Mouse (Mus musculus): ENCODE results near the gene Tff1. TPM values are rescaled to one million over a fixed set of nuclear protein-coding genes. Genes with fewer than 3 reads are reported as not detected.

Gene Tff1
- polyA plus RNA-seq, 1 experiment from 2014 or later: not detected

DNA sequence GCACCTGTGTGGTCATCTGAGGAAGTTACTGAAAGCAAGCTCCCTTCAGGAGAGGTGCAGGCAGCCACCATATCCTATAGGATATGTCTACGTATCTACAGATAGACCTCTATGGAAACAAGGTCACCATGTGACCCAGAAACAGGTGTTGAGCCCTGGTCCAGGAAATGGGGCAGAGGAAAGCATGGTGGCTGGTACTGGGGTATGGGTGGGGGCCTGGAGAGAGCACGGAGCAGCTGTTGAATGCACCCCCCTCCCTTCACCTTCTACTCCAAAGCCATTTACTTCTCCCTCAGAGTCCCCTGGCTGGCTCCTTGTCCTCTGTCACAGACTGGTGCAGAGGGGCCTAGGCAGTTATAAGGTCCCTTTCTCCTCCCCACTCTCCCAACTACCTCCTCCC is 1.3 kb downstream of the Tff1 start:
- no peak for ATAC-seq (ENCODE audit: low FRiP score, low TSS enrichment)
- H3K4me2 ChIP-seq (replicated peaks; ENCODE audit: low read depth, low read length): no peak overlapping the region
- H3K36me3 ChIP-seq (ENCODE audit: control insufficient read depth, insufficient read depth, low read length): no peaks in the 10 kb centered on the region
- H3K4me1 ChIP-seq (ENCODE audit: control insufficient read depth, insufficient read depth, low read length): no peaks in the 10 kb centered on the region
- 82% methylated on average over 2 of the region's 2 CpGs for WGBS
- no peak overlapping the region for H3K4me3 ChIP-seq (ENCODE audit: low read length)
- no peak overlapping the region for H3K27ac ChIP-seq (ENCODE audit: low read depth, low read length)
- no peaks in the 10 kb centered on the region for H3K9me3 ChIP-seq (ENCODE audit: control insufficient read depth, low read length)
- no peak overlapping the region for H3K9ac ChIP-seq (ENCODE audit: low read depth, low read length)
- no peaks in the 10 kb centered on the region for H3K27me3 ChIP-seq (ENCODE audit: control insufficient read depth, insufficient read depth, low read length)

GRCm38 (mm10) chr17:31162607-31163006 is 2.5 kb downstream of the Tff1 start:
- Histone ChIP-seq H3K4me1 (ENCODE audit: control insufficient read depth, insufficient read depth, low read length) (no peaks in the 10 kb centered on the region), H3K9ac (ENCODE audit: low read depth, low read length) (no peak overlapping the region), H3K36me3 (ENCODE audit: control insufficient read depth, insufficient read depth, low read length) (no peaks in the 10 kb centered on the region), H3K4me2 (replicated peaks; ENCODE audit: low read depth, low read length) (no peak overlapping the region), H3K27ac (ENCODE audit: low read depth, low read length) (no peak overlapping the region), H3K4me3 (ENCODE audit: low read length) (no peak overlapping the region), H3K27me3 (ENCODE audit: control insufficient read depth, insufficient read depth, low read length) (no peaks in the 10 kb centered on the region), H3K9me3 (ENCODE audit: control insufficient read depth, low read length) (no peaks in the 10 kb centered on the region)
- WGBS: 86% methylated on average over 12 of the region's 12 CpGs
- no peak for ATAC-seq (ENCODE audit: low FRiP score, low TSS enrichment)

DNA sequence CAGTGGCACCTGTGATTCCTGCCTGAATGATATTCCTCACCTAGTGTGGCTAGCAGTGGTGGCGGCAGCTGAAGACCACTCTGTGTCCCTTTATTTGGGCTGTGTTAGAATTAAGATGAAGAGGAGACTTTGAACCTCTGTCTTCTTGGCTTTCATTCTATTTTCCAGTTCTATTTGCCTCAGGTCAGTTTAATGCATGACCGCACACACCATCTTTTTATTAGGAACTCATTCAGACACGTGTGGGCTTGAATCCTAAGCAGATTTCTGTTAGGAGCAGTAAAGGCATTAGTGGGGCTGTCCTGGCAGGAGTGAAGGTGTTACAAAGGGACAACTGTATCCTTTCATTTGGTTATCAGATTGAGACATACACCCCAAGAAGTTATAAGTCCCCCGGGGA is 4.8 kb downstream of the Tff1 start:
- H3K9me3 ChIP-seq (ENCODE audit: control insufficient read depth, low read length): no peaks in the 10 kb centered on the region
- H3K9ac ChIP-seq (ENCODE audit: low read depth, low read length): no peak overlapping the region
- H3K27me3 ChIP-seq (ENCODE audit: control insufficient read depth, insufficient read depth, low read length): no peaks in the 10 kb centered on the region
- no peak overlapping the region for H3K4me2 ChIP-seq (replicated peaks; ENCODE audit: low read depth, low read length)
- H3K36me3 ChIP-seq (ENCODE audit: control insufficient read depth, insufficient read depth, low read length): no peaks in the 10 kb centered on the region
- H3K4me1 ChIP-seq (ENCODE audit: control insufficient read depth, insufficient read depth, low read length): no peaks in the 10 kb centered on the region
- H3K27ac ChIP-seq (ENCODE audit: low read depth, low read length): no peak overlapping the region
- ATAC-seq (ENCODE audit: low FRiP score, low TSS enrichment): no peak
- no peak overlapping the region for H3K4me3 ChIP-seq (ENCODE audit: low read length)
- 73% methylated on average over 4 of the region's 4 CpGs for WGBS

- Histone ChIP-seq H3K4me3 (ENCODE audit: low read length) (no peak overlapping the region), H3K4me1 (ENCODE audit: control insufficient read depth, insufficient read depth, low read length) (no peaks in the 10 kb centered on the region), H3K9me3 (ENCODE audit: control insufficient read depth, low read length) (no peaks in the 10 kb centered on the region), H3K9ac (ENCODE audit: low read depth, low read length) (no peak overlapping the region), H3K27ac (ENCODE audit: low read depth, low read length) (no peak overlapping the region), H3K4me2 (replicated peaks; ENCODE audit: low read depth, low read length) (no peak overlapping the region), H3K36me3 (ENCODE audit: control insufficient read depth, insufficient read depth, low read length) (no peaks in the 10 kb centered on the region), H3K27me3 (ENCODE audit: control insufficient read depth, insufficient read depth, low read length) (no peaks in the 10 kb centered on the region)
- WGBS: 86% methylated on average over 6 of the region's 6 CpGs
- no peak for ATAC-seq (ENCODE audit: low FRiP score, low TSS enrichment)
Measured at GRCm38 (mm10) chr17:31157921-31158320, 7.2 kb downstream of the Tff1 start.

- H3K4me2 ChIP-seq (replicated peaks; ENCODE audit: low read depth, low read length): no peak overlapping the region
- H3K4me3 ChIP-seq (ENCODE audit: low read length): no peak overlapping the region
- H3K36me3 ChIP-seq (ENCODE audit: control insufficient read depth, insufficient read depth, low read length): no peaks in the 10 kb centered on the region
- 76% methylated on average over 8 of the region's 8 CpGs for WGBS
- H3K9ac ChIP-seq (ENCODE audit: low read depth, low read length): no peak overlapping the region
- H3K27me3 ChIP-seq (ENCODE audit: control insufficient read depth, insufficient read depth, low read length): no peaks in the 10 kb centered on the region
- no peaks in the 10 kb centered on the region for H3K9me3 ChIP-seq (ENCODE audit: control insufficient read depth, low read length)
- ATAC-seq (ENCODE audit: low FRiP score, low TSS enrichment): no peak
- H3K27ac ChIP-seq (ENCODE audit: low read depth, low read length): no peak overlapping the region
- H3K4me1 ChIP-seq (ENCODE audit: control insufficient read depth, insufficient read depth, low read length): no peaks in the 10 kb centered on the region
Measured at GRCm38 (mm10) chr17:31153785-31154184, 11.3 kb downstream of the Tff1 start.

DNA sequence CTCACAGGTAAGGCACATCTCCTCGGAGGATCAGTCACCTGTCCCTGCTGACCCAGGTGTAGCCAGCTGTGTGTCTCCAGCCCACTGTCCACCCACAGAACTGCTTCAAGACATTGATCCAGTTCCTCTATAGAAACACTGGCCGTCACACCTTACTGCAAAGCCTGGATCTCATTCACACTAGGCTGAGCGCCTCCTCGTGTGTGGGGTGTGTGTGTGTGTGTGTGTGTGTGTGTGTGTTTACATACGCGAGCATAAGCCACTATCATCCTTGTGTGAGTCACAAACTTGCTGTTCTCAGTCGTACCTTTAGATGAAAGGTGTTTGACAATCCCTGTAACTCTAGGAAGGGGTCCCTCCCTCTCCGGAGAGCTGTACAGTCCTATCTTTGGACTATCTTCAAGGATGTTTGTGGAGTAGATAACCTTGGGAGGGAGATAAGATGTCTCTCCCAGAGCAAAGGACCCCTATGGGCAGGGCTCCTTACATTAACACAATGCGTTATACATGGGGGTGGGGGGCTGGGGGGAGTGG is 12.0 kb downstream of the Tff1 start:
- H3K27ac ChIP-seq (ENCODE audit: low read depth, low read length): no peak overlapping the region; the same call in 1 of the 2 replicates
- no peak for ATAC-seq (ENCODE audit: low FRiP score, low TSS enrichment)
- H3K9ac ChIP-seq (ENCODE audit: low read depth, low read length): no peak overlapping the region
- H3K4me2 ChIP-seq (replicated peaks; ENCODE audit: low read depth, low read length): no peak overlapping the region
- 80% methylated on average over 9 of the region's 9 CpGs for whole genome bisulfite sequencing
- no peak overlapping the region for H3K4me3 ChIP-seq (ENCODE audit: low read length)
- no peaks in the 10 kb centered on the region for H3K36me3 ChIP-seq (ENCODE audit: control insufficient read depth, insufficient read depth, low read length)
- H3K9me3 ChIP-seq (ENCODE audit: control insufficient read depth, low read length): no peaks in the 10 kb centered on the region
- H3K27me3 ChIP-seq (ENCODE audit: control insufficient read depth, insufficient read depth, low read length): no peaks in the 10 kb centered on the region
- H3K4me1 ChIP-seq (ENCODE audit: control insufficient read depth, insufficient read depth, low read length): no peaks in the 10 kb centered on the region

GRCm38 (mm10) chr17:31152512-31152911 is 12.6 kb downstream of the Tff1 start:
- no peak for ATAC-seq (ENCODE audit: low FRiP score, low TSS enrichment)
- H3K4me3 ChIP-seq (ENCODE audit: low read length): no peak overlapping the region
- no peaks in the 10 kb centered on the region for H3K36me3 ChIP-seq (ENCODE audit: control insufficient read depth, insufficient read depth, low read length)
- H3K9ac ChIP-seq (ENCODE audit: low read depth, low read length): no peak overlapping the region
- H3K27ac ChIP-seq (ENCODE audit: low read depth, low read length): no peak overlapping the region; the same call in 1 of the 2 replicates
- no peaks in the 10 kb centered on the region for H3K27me3 ChIP-seq (ENCODE audit: control insufficient read depth, insufficient read depth, low read length)
- WGBS: 60% methylated on average over 5 of the region's 5 CpGs
- H3K4me1 ChIP-seq (ENCODE audit: control insufficient read depth, insufficient read depth, low read length): no peaks in the 10 kb centered on the region
- no peaks in the 10 kb centered on the region for H3K9me3 ChIP-seq (ENCODE audit: control insufficient read depth, low read length)
- no peak overlapping the region for H3K4me2 ChIP-seq (replicated peaks; ENCODE audit: low read depth, low read length)

GRCm38 (mm10) chr17:31145998-31146397 is 19.1 kb downstream of the Tff1 start:
- no peak overlapping the region for H3K4me3 ChIP-seq (ENCODE audit: low read length)
- WGBS: 80% methylated on average over 9 of the region's 9 CpGs
- H3K9me3 ChIP-seq (ENCODE audit: control insufficient read depth, low read length): no peaks in the 10 kb centered on the region
- H3K27ac ChIP-seq (ENCODE audit: low read depth, low read length): no peak overlapping the region
- H3K4me1 ChIP-seq (ENCODE audit: control insufficient read depth, insufficient read depth, low read length): no peaks in the 10 kb centered on the region
- no peaks in the 10 kb centered on the region for H3K27me3 ChIP-seq (ENCODE audit: control insufficient read depth, insufficient read depth, low read length)
- ATAC-seq (ENCODE audit: low FRiP score, low TSS enrichment): no peak
- H3K4me2 ChIP-seq (replicated peaks; ENCODE audit: low read depth, low read length): no peak overlapping the region
- H3K9ac ChIP-seq (ENCODE audit: low read depth, low read length): no peak overlapping the region
- H3K36me3 ChIP-seq (ENCODE audit: control insufficient read depth, insufficient read depth, low read length): no peaks in the 10 kb centered on the region

DNA sequence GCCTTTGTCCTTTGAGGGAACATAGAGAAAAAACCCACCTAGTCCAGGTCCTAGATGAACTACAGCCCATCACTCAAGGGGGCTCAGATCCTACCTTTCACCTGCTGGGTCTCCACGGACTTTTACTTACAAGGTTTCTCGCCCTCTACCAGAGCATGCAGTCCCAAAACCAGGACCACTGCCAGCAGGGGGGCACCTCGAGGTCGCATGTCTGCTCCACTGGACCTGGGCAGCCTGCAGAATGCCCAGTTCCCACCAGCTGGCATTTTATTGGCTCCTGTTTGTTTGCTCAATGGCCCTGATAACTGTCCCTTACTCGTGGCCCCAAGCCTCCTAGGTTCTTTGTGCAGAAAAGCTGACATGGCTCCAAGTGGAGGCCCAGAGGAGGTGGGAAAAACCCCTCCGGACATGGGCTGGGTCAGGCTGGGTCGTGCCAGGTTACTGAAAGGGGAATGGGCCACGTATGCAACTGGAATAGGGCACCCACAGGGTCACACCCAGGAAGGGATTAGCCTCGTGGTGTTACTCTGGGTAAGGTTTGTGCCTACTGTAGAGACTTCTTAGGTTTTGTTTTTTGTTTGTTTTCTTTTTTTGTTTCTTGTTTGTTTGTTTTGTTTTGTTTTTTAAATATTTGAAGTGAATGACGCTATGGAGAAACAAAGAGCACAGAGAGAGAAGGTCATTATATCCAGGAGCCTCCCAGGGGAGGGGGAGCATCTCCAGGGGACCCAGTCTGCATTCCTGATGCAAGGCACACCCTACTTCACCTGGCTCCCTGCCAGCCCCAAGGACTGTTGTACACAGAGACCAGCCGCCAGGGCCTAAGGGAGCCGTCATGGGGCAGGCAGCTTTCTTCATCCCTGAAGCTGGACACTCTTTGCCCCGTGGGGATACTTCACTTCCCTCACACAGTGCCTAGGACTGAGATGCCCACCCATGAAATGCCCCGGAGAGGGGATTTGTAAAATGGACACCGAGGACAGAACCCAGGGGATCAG is 20.7 kb downstream of the Tff1 start, which contains the start of gene Tff2:
TSS of gene Tff2 (minus strand) at position 243 of the 998 bp plus-strand sequence.
- no peaks in the 10 kb centered on the region for H3K36me3 ChIP-seq (ENCODE audit: control insufficient read depth, insufficient read depth, low read length)
- no peaks in the 10 kb centered on the region for H3K4me1 ChIP-seq (ENCODE audit: control insufficient read depth, insufficient read depth, low read length)
- H3K4me2 ChIP-seq (replicated peaks; ENCODE audit: low read depth, low read length): no peak within 1 kb of the TSS
- H3K9ac ChIP-seq (ENCODE audit: low read depth, low read length): no peak within 1 kb of the TSS
- 70% methylated on average over 15 of the region's 15 CpGs for WGBS
- H3K27me3 ChIP-seq (ENCODE audit: control insufficient read depth, insufficient read depth, low read length): no peaks in the 10 kb centered on the region
- no peak for ATAC-seq (ENCODE audit: low FRiP score, low TSS enrichment)
- H3K27ac ChIP-seq (ENCODE audit: low read depth, low read length): no peak within 1 kb of the TSS
- no peaks in the 10 kb centered on the region for H3K9me3 ChIP-seq (ENCODE audit: control insufficient read depth, low read length)
- no peak within 1 kb of the TSS for H3K4me3 ChIP-seq (ENCODE audit: low read length)

Data from kidney, embryonic 14.5 days (tissue).